Mouse (Mus musculus): ENCODE results near the gene Lrrc74a.

DNA sequence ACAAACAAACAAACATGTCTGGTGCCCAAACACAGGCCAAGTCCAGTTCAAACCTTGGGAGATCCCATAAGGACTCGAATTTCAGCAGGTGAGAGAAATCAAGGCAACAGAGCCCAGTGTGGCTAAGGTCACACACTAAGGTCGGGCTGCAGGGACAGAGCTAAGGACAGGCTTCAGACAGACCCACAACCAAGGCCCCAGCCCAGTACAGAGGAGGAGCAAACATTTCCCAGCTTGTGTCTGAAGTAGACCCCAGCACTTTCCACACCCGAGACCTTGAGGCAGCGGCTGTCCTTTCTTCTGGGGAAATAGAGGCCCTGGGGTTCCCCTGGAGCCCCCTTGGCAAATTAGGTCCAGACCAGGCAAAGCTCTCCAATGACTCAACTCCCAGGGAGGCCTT is 66.2 kb downstream of the Lrrc74a start:
- TF ChIP-seq CTCF (IDR thresholded peaks at IDR 0.05; ENCODE audit: low read depth), result no peak
- TF ChIP-seq EP300 (IDR thresholded peaks at IDR 0.05; ENCODE audit: low read depth), result no peak
